In genomic region chr1:152831003-152831402, GRCm38 (mm10) we compare ENCODE assay signal across 11 mouse cellular contexts. TPM values are rescaled to one million over a fixed set of nuclear protein-coding genes. Genes with fewer than 3 reads are reported as not detected.
A peak's percentile ranks its signal among the peaks of the same experiment; 100 is the strongest.
DNase-seq lines count a peak whose midpoint lies in the region; ATAC-seq and TF ChIP-seq lines count a peak whose summit lies in the region.
"Had no signal": no experiment of that assay in that cellular context is flagged by ENCODE, and none has a peak within 500 bp of the region (broad histone marks: within the 10 kb centered on the region; RNA-seq: fewer than 3 reads in every experiment).

No protein-coding gene starts in this region.

- DNase-seq in frontal cortex, adult 2 months (ENCODE audit: extremely low spot score in 1 of 2, low spot score in 1 of 2): peak; percentile 71 to 82
- DNase-seq in frontal cortex, postnatal 25 days (ENCODE audit: low spot score in 2 of 2): no peak
- peak; percentile 61 to 72 for DNase-seq in right cerebral cortex, adult 2 months (ENCODE audit: low spot score in 2 of 2)
- no peak for DNase-seq in right cerebral cortex, postnatal 4 days
- peak in 1 of 2 experiments; percentile 48 for DNase-seq in left cerebral cortex, adult 2 months (ENCODE audit: extremely low spot score in 1 of 2, low spot score in 2 of 2)
- no peak for DNase-seq in gastrocnemius, adult 8-10 months (ENCODE audit: low spot score in 2 of 2)
- DNase-seq: cerebellum, adult 9-10 months; heart, adult 18-20 months; kidney, postnatal 10 days had no signal

- H3K27ac ChIP-seq in left cerebral cortex, adult 2 months: peak overlapping the region; percentile 19; the same call in 1 of the 2 replicates
- H3K27ac ChIP-seq: lung, embryonic 15.5 days had no signal

- no peak for ATAC-seq in megakaryocyte-erythroid progenitor cell, adult 5-6 weeks (replicated peaks; ENCODE audit: low FRiP score, low TSS enrichment, poor library complexity, severe bottlenecking)

- no peak overlapping the region for H3K4me3 ChIP-seq in left cerebral cortex, adult 2 months
- H3K4me3 ChIP-seq: lung, embryonic 15.5 days had no signal

- no peak for TF ChIP-seq CTCF in left cerebral cortex, adult 2 months (IDR thresholded peaks at IDR 0.05)

- intact Hi-C loops in left cerebral cortex, adult 2 months (cut with DNase I): no loop called here

RNA-seq across cellular contexts. Expression of gene Ncf2, which starts 31.0 kb away (rescaled TPM):
- 4.8 and 6.6 TPM in 2 replicates for polyA plus RNA-seq in frontal cortex, adult 2 months (2012; rRNA removed)
- total RNA-seq in left cerebral cortex, adult 2 months (2021): 1 to 10 TPM; 2.6 to 4.1 TPM
- 9.9 and 10.2 TPM in 2 replicates for total RNA-seq in megakaryocyte-erythroid progenitor cell, adult 5-6 weeks (2014; fragmentation: Nextera tagmentation)
- total RNA-seq in megakaryocyte-erythroid progenitor cell, adult 5-6 weeks (2017): 24.3 and 37.1 TPM in 2 replicates
- 1 to 10 TPM in 1 of 4 experiments, under 1 TPM in 3; 0.34 to 1.1 (median 0.48) TPM for total RNA-seq in gastrocnemius, adult 8-10 months (2022)

Comparison
In these comparisons a context has a peak if more than half of its experiments do, and no peak if none do; other contexts are left out.
1. DNase-seq: peak in frontal cortex, adult 2 months (2 of 2) and right cerebral cortex, adult 2 months (2 of 2); none in frontal cortex, postnatal 25 days (0 of 2), right cerebral cortex, postnatal 4 days (single experiment) and gastrocnemius, adult 8-10 months (0 of 2).